Mouse (Mus musculus): ENCODE results near the gene Slc9b1. TPM values are rescaled to one million over a fixed set of nuclear protein-coding genes. Genes with fewer than 3 reads are reported as not detected.

Slc9b1 gene
- polyA plus RNA-seq, 1 experiment from 2014 or later = 0.23 TPM

- Histone ChIP-seq H3K9me3 (no peaks in the 10 kb centered on the region), H3K4me3 (no peak overlapping the region), H3K36me3 (peaks cover 6% of the 10 kb centered on the region), H3K4me1 (peaks cover 21% of the 10 kb centered on the region), H3K4me2 (replicated peaks) (no peak overlapping the region), H3K9ac (no peak overlapping the region), H3K27ac (no peak overlapping the region), H3K27me3 (no peaks in the 10 kb centered on the region)
- 79% methylated on average over 9 of the region's 9 CpGs for WGBS
- ATAC-seq (ENCODE audit: low FRiP score, low read depth) = no peak
Observed at GRCm38 (mm10) chr3:135420542-135421309, 72.9 kb downstream of the Slc9b1 start.

- H3K4me2 ChIP-seq (replicated peaks) = no peak overlapping the region; the same call in 1 of the 2 replicates
- peaks cover 3% of the 10 kb centered on the region for H3K36me3 ChIP-seq
- ATAC-seq (ENCODE audit: low FRiP score, low read depth) = no peak
- H3K27ac ChIP-seq = no peak overlapping the region
- H3K27me3 ChIP-seq = no peaks in the 10 kb centered on the region
- H3K9ac ChIP-seq = no peak overlapping the region
- peaks cover 21% of the 10 kb centered on the region for H3K4me1 ChIP-seq
- no peaks in the 10 kb centered on the region for H3K9me3 ChIP-seq
- H3K4me3 ChIP-seq = no peak overlapping the region
Observed at GRCm38 (mm10) chr3:135421310-135421594, 73.4 kb downstream of the Slc9b1 start.

GRCm38 (mm10) chr3:135422232-135422855 lies 74.5 kb downstream of the Slc9b1 start:
- peak overlapping the region; percentile 95 for H3K27ac ChIP-seq
- H3K9me3 ChIP-seq = no peaks in the 10 kb centered on the region
- peak overlapping the region; percentile 79 for H3K9ac ChIP-seq
- H3K4me1 ChIP-seq = peaks cover 21% of the 10 kb centered on the region
- 27% methylated on average over 8 of the region's 8 CpGs for WGBS
- peak overlapping the region; percentile 71 for H3K4me2 ChIP-seq (replicated peaks)
- ATAC-seq (ENCODE audit: low FRiP score, low read depth) = no peak
- H3K4me3 ChIP-seq = peak overlapping the region; percentile 70
- H3K27me3 ChIP-seq = no peaks in the 10 kb centered on the region
- H3K36me3 ChIP-seq = no peaks in the 10 kb centered on the region

- peak overlapping the region; percentile 71 for H3K4me2 ChIP-seq (replicated peaks)
- WGBS = under 1% methylated on average over 102 of the region's 103 CpGs
Observed at GRCm38 (mm10) chr3:135422856-135423607, 75.2 kb downstream of the Slc9b1 start.

GRCm38 (mm10) chr3:135423608-135424212 lies 75.9 kb downstream of the Slc9b1 start, which contains the start of gene Cisd2:
TSS of gene Cisd2 (minus strand) at chr3:135423925.
- Histone ChIP-seq H3K27ac (peak within 1 kb of the TSS; percentile 95), H3K4me3 (peak within 1 kb of the TSS; percentile 70), H3K9me3 (no peaks in the 10 kb centered on the region), H3K9ac (peak within 1 kb of the TSS; percentile 79), H3K27me3 (no peaks in the 10 kb centered on the region), H3K4me1 (peaks cover 21% of the 10 kb centered on the region), H3K36me3 (peaks cover 8% of the 10 kb centered on the region; the same call in 1 of the 2 replicates), H3K4me2 (replicated peaks) (peak within 1 kb of the TSS; percentile 71)
- 3% methylated on average over 8 of the region's 8 CpGs for WGBS
- ATAC-seq (ENCODE audit: low FRiP score, low read depth) = peak; percentile 9; the same call in 1 of the 2 replicates

More at GRCm38 (mm10) chr3:135422856-135423607, 75.2 kb downstream of the Slc9b1 start:
- Histone ChIP-seq H3K4me3 (peak overlapping the region; percentile 70), H3K27ac (peak overlapping the region; percentile 95), H3K4me1 (peaks cover 21% of the 10 kb centered on the region), H3K27me3 (no peaks in the 10 kb centered on the region), H3K9ac (peak overlapping the region; percentile 79), H3K9me3 (no peaks in the 10 kb centered on the region), H3K36me3 (peaks cover 4% of the 10 kb centered on the region; the same call in 1 of the 2 replicates)
- ATAC-seq (ENCODE audit: low FRiP score, low read depth) = peak; percentile 97

GRCm38 (mm10) chr3:135436901-135437616 lies 89.2 kb downstream of the Slc9b1 start:
- Histone ChIP-seq H3K9me3 (no peaks in the 10 kb centered on the region), H3K4me3 (peak overlapping the region; percentile 71), H3K27ac (peak overlapping the region; percentile 85), H3K9ac (peak overlapping the region; percentile 73), H3K4me1 (peaks cover 17% of the 10 kb centered on the region), H3K4me2 (replicated peaks) (peak overlapping the region; percentile 65), H3K27me3 (no peaks in the 10 kb centered on the region), H3K36me3 (peaks cover 10% of the 10 kb centered on the region; the same call in 1 of the 2 replicates)
- no peak for ATAC-seq (ENCODE audit: low FRiP score, low read depth)
- WGBS = 41% methylated on average over 14 of the region's 14 CpGs

- Histone ChIP-seq H3K27ac (peak within 1 kb of the TSS; percentile 100), H3K9me3 (no peaks in the 10 kb centered on the region), H3K9ac (peak within 1 kb of the TSS; percentile 89), H3K4me2 (replicated peaks) (peak within 1 kb of the TSS; percentile 65), H3K36me3 (peaks cover 10% of the 10 kb centered on the region; the same call in 1 of the 2 replicates), H3K27me3 (no peaks in the 10 kb centered on the region), H3K4me1 (peaks cover 21% of the 10 kb centered on the region), H3K4me3 (peak within 1 kb of the TSS; percentile 71)
- ATAC-seq (ENCODE audit: low FRiP score, low read depth) = peak; percentile 97
- WGBS = under 1% methylated on average over 52 of the region's 56 CpGs
Observed at GRCm38 (mm10) chr3:135437758-135438495, 90.1 kb downstream of the Slc9b1 start, which contains the start of gene Ube2d3. TSS of gene Ube2d3 (plus strand) at chr3:135438149.

GRCm38 (mm10) chr3:135438531-135438912 lies 90.7 kb downstream of the Slc9b1 start:
- peaks cover 12% of the 10 kb centered on the region; the same call in 1 of the 2 replicates for H3K36me3 ChIP-seq
- ATAC-seq (ENCODE audit: low FRiP score, low read depth) = peak; percentile 78
- WGBS = 0% methylated on average over 34 of the region's 50 CpGs
- 0 out of 2 replicates have a peak overlapping the region, but pooled peaks have one; percentile 23 for H3K4me2 ChIP-seq (replicated peaks)
- H3K27me3 ChIP-seq = no peaks in the 10 kb centered on the region
- peak overlapping the region; percentile 100 for H3K27ac ChIP-seq
- no peaks in the 10 kb centered on the region for H3K9me3 ChIP-seq
- H3K4me1 ChIP-seq = peaks cover 27% of the 10 kb centered on the region
- H3K9ac ChIP-seq = peak overlapping the region; percentile 89
- H3K4me3 ChIP-seq = peak overlapping the region; percentile 71

- Histone ChIP-seq H3K4me1 (peaks cover 27% of the 10 kb centered on the region), H3K9ac (peak overlapping the region; percentile 89), H3K9me3 (no peaks in the 10 kb centered on the region), H3K4me2 (replicated peaks) (peak overlapping the region; percentile 96), H3K36me3 (peaks cover 10% of the 10 kb centered on the region; the same call in 1 of the 2 replicates), H3K27me3 (no peaks in the 10 kb centered on the region), H3K4me3 (peak overlapping the region; percentile 71), H3K27ac (peak overlapping the region; percentile 100)
- peak; percentile 46 for ATAC-seq (ENCODE audit: low FRiP score, low read depth)
- 1% methylated on average over 58 of the region's 76 CpGs for WGBS
Observed at GRCm38 (mm10) chr3:135438913-135439531, 91.2 kb downstream of the Slc9b1 start.

- peaks cover 7% of the 10 kb centered on the region; the same call in 1 of the 2 replicates for H3K36me3 ChIP-seq
- H3K4me2 ChIP-seq (replicated peaks) = peak overlapping the region; percentile 96
- WGBS = 3% methylated on average over 15 of the region's 15 CpGs
- H3K4me3 ChIP-seq = peak overlapping the region; percentile 71
- H3K27ac ChIP-seq = peak overlapping the region; percentile 100
- peaks cover 29% of the 10 kb centered on the region for H3K4me1 ChIP-seq
- no peaks in the 10 kb centered on the region for H3K9me3 ChIP-seq
- no peaks in the 10 kb centered on the region for H3K27me3 ChIP-seq
- no peak for ATAC-seq (ENCODE audit: low FRiP score, low read depth)
- H3K9ac ChIP-seq = peak overlapping the region; percentile 89
Observed at GRCm38 (mm10) chr3:135439651-135440050, 91.8 kb downstream of the Slc9b1 start.
